Mouse (Mus musculus): ENCODE data around the gene Kat7.
A peak's percentile ranks its signal among the peaks of the same experiment; 100 is the strongest.

The Kat7 gene

GRCm38 (mm10) chr11:95231688-95232328 lies 78.2 kb downstream of the Kat7 start:
- peak; percentile 38 to 81 for DNase-seq (ENCODE audit: low spot score in 2 of 2)

GRCm38 (mm10) chr11:95227467-95227866 lies 82.6 kb downstream of the Kat7 start:
- DNase-seq (ENCODE audit: low spot score in 2 of 2), result no peak

- DNase-seq (ENCODE audit: low spot score in 2 of 2), result no peak
Measured at GRCm38 (mm10) chr11:95225448-95225847, 84.6 kb downstream of the Kat7 start.
